Mouse (Mus musculus) liver, postnatal 0 days (tissue): ENCODE measurements around the gene Pank1.

ENCODE experiments used
- CTCF ChIP-seq: sonication (generic); IDR thresholded peaks from 2 replicates; pipeline ENCODE4 v1.5.1; 2016; ENCODE audit warnings: antibody characterized with exemption, low read depth
- EP300 ChIP-seq: IDR thresholded peaks from 2 replicates; pipeline ENCODE4 v1.6.1; 2016; ENCODE audit warnings: antibody characterized with exemption, low read depth, mild to moderate bottlenecking

DNA sequence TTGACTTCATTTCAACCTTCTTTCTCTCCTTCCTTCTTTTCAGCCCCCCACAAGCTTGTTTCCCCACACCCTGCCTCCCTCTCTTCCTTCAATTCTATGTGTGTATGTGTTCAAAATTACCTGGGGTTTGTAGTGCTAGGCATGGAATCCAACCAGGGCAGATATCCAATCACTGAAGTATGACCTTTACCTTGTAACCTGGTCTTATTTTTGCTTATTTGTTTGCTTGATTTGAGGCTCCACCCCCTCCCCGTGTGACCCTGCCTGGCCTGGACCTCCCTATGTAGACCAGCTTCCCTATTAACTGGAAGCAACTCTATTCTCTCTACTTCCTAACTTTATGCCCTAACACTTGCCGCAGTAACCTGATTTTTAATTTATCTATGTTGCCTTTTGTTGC is 3.2 kb upstream of the Pank1 start:
- TF ChIP-seq CTCF (no peak), EP300 (no peak)
